In the genomic region with DNA sequence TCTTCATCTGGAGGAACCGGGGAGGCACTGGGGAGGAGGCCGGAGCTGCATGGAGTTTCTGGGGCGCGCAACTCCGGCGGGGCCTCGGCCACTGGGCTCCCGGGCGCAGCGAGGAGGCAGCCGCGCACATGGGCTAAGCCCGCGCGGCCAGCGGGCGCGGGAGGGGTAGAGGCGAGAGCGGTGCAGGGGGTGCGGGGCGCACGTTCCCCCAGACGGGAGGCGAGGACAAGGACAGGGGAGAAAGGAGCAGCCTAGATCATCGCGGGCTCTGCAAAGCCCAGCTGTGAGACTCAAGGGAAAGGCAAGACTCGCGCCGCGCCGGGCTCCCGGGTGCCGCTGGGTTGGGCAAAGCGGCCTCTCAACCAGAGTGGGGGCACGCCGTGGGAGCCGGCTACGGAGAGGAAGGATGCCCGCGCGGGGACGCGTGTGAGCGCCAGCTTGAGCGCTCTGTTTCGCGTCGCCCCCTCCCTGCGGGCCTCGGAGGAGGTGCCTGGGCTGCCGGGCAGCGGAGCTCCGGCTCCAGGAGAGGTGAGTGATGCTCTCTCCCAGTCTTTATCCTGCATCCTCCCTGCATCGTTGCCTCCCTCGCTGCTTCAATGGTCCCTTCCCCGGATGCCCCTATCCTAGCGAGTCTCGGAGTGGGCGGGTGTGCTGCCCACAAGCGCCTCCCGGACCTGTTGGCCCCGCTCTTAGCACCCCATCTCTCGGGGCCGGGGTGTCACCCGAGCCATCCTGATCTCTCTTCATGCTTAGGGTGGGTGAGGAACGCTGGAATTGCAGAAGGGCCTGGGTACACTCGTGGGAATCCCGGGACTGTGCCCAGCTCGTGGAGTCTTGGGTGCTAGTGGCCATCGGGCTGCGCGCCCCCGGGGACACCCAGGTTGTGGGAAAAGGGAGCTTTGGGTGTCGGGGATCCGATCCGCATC, we compare ENCODE assay signal across 8 mouse cellular contexts.
DNase-seq lines count a peak whose midpoint lies in the region; ATAC-seq lines count a peak whose summit lies in the region.

No protein-coding gene starts in this region.

- H3K27ac ChIP-seq in heart, embryonic 12.5 days (ENCODE audit: poor library complexity, severe bottlenecking): no peak overlapping the region
- H3K27ac ChIP-seq in forebrain, embryonic 10.5 days: peak overlapping the region; percentile 81
- peak overlapping the region; percentile 72 for H3K27ac ChIP-seq in midbrain, embryonic 16.5 days (ENCODE audit: low read length)

- 2% methylated on average over 77 of the region's 77 CpGs for WGBS in heart, embryonic 12.5 days
- under 1% methylated on average over 70 of the region's 77 CpGs for WGBS in forebrain, embryonic 10.5 days
- WGBS in midbrain, embryonic 16.5 days: under 1% methylated on average over 66 of the region's 77 CpGs

- peak overlapping the region; percentile 79 for H3K4me2 ChIP-seq in heart, embryonic 12.5 days
- peak overlapping the region; percentile 71 for H3K4me2 ChIP-seq in midbrain, embryonic 16.5 days (ENCODE audit: low read length)

- H3K4me1 ChIP-seq in heart, embryonic 12.5 days (replicated peaks): peaks cover 10% of the 10 kb centered on the region
- H3K4me1 ChIP-seq in forebrain, embryonic 10.5 days: peaks cover 26% of the 10 kb centered on the region
- peaks cover 2% of the 10 kb centered on the region for H3K4me1 ChIP-seq in midbrain, embryonic 16.5 days (ENCODE audit: control insufficient read depth, insufficient read depth, low read length)

- no peak overlapping the region for H3K9ac ChIP-seq in heart, embryonic 12.5 days
- peak overlapping the region; percentile 80 for H3K9ac ChIP-seq in midbrain, embryonic 16.5 days (ENCODE audit: low read depth, low read length)

- H3K9me3 ChIP-seq in heart, embryonic 12.5 days (replicated peaks): no peaks in the 10 kb centered on the region
- no peaks in the 10 kb centered on the region for H3K9me3 ChIP-seq in forebrain, embryonic 10.5 days
- H3K9me3 ChIP-seq in midbrain, embryonic 16.5 days (replicated peaks; ENCODE audit: control insufficient read depth, low read length, poor library complexity, severe bottlenecking): no peaks in the 10 kb centered on the region

- no peak for DNase-seq in heart, postnatal 10 days
- peak; percentile 46 for DNase-seq in adrenal gland, postnatal 10 days
- DNase-seq in forebrain, embryonic 10.5 days (ENCODE audit: extremely low spot score, low spot score): peak; percentile 55
- peak; percentile 48 for DNase-seq in layer of hippocampus, adult 9-11 months
- DNase-seq in urinary bladder, postnatal 36 days (ENCODE audit: low spot score in 2 of 2): no peak
- DNase-seq in urinary bladder, postnatal 10 days (ENCODE audit: low spot score): no peak

- ATAC-seq in heart, embryonic 12.5 days (ENCODE audit: insufficient number of reproducible peaks, low FRiP score): peak; percentile 28
- ATAC-seq in midbrain, embryonic 16.5 days: peak; percentile 78

- peak overlapping the region; percentile 44 for H3K4me3 ChIP-seq in heart, embryonic 12.5 days
- H3K4me3 ChIP-seq in forebrain, embryonic 10.5 days: peak overlapping the region; percentile 68
- peak overlapping the region; percentile 71 for H3K4me3 ChIP-seq in midbrain, embryonic 16.5 days (ENCODE audit: low read depth, low read length)

- intact Hi-C loops in heart, postnatal 10 days (cut with DNase I): no loop called here

- no peaks in the 10 kb centered on the region for H3K36me3 ChIP-seq in heart, embryonic 12.5 days
- H3K36me3 ChIP-seq in forebrain, embryonic 10.5 days (replicated peaks): no peaks in the 10 kb centered on the region
- H3K36me3 ChIP-seq in midbrain, embryonic 16.5 days (ENCODE audit: control insufficient read depth, insufficient read depth, low read length): no peaks in the 10 kb centered on the region

- H3K27me3 ChIP-seq in heart, embryonic 12.5 days (replicated peaks): peaks cover 86% of the 10 kb centered on the region
- peaks cover 78% of the 10 kb centered on the region for H3K27me3 ChIP-seq in forebrain, embryonic 10.5 days (ENCODE audit: poor library complexity, severe bottlenecking)
- H3K27me3 ChIP-seq in midbrain, embryonic 16.5 days (ENCODE audit: control insufficient read depth, insufficient read depth, low read depth, low read length): peaks cover 16% of the 10 kb centered on the region

Comparison
In these comparisons a context has a peak if more than half of its experiments do, and no peak if none do; other contexts are left out.
1. DNase-seq: peak in adrenal gland, postnatal 10 days (single experiment), forebrain, embryonic 10.5 days (single experiment) and layer of hippocampus, adult 9-11 months (single experiment); none in heart, postnatal 10 days (0 of 2), urinary bladder, postnatal 36 days (0 of 2) and urinary bladder, postnatal 10 days (single experiment).
2. Peak in every context shown above with its lines, with median percentiles within 50 percentile points of each other: H3K4me3 ChIP-seq.